Mouse (Mus musculus) forebrain, embryonic 16.5 days (tissue): ENCODE measurements around the gene Mitf. TPM values are rescaled to one million over a fixed set of nuclear protein-coding genes. Genes with fewer than 3 reads are reported as not detected.

Experiments used
- ATAC-seq: fragments of 200-750 bp; cut with Nextera tagmentation; 2 replicates; pipeline ENCODE4 v1.8.0; 2017; ENCODE audit warnings: mild to moderate bottlenecking, moderate library complexity
- H3K27ac ChIP-seq: fragments of 300-500 bp; sonication (generic); 2 replicates; pipeline ENCODE4 v1.5.1; 2014; ENCODE audit warnings: low read length, control low read depth
- H3K27me3 ChIP-seq: fragments of 300-500 bp; sonication (generic); replicated peaks from 2 replicates; pipeline ENCODE4 v1.6.1; 2014; ENCODE audit warnings: low read length; ENCODE audit not compliant: control insufficient read depth, insufficient read depth
- H3K36me3 ChIP-seq: fragments of 300-500 bp; sonication (generic); 2 replicates; pipeline ENCODE4 v1.6.1; 2014; ENCODE audit not compliant: control insufficient read depth, insufficient read depth
- H3K4me1 ChIP-seq: fragments of 300-500 bp; sonication (generic); replicated peaks from 2 replicates; pipeline ENCODE4 v1.6.1; 2014; ENCODE audit warnings: low read length; ENCODE audit not compliant: control insufficient read depth, insufficient read depth
- H3K4me2 ChIP-seq: fragments of 300-500 bp; sonication (generic); 2 replicates; pipeline ENCODE4 v1.6.1; 2014; ENCODE audit warnings: mild to moderate bottlenecking, low read length, control low read depth
- H3K4me3 ChIP-seq: fragments of 300-500 bp; sonication (generic); replicated peaks from 2 replicates; pipeline ENCODE4 v1.5.1; 2014; ENCODE audit warnings: mild to moderate bottlenecking, low read length, control low read depth
- H3K9ac ChIP-seq: fragments of 300-500 bp; sonication (generic); replicated peaks from 2 replicates; pipeline ENCODE4 v1.6.1; 2014; ENCODE audit warnings: low read depth, low read length, control low read depth
- H3K9me3 ChIP-seq: fragments of 300-500 bp; sonication (generic); 2 replicates; pipeline ENCODE4 v1.6.1; 2016; ENCODE audit warnings: low read length; ENCODE audit not compliant: control insufficient read depth
- WGBS: fragments of 180-500 bp; shearing (Covaris S2); extraction: QIAGEN DNeasy Blood & Tissue Kit; methylation state at CpG from one replicate; pipeline ENCODE4 v1.1.7; 2014; 5-methylcytosine and 5-hydroxymethylcytosine counted together
- polyA plus RNA-seq: library from polyadenylated mRNA; unstranded; fragments of >200 nt; fragmentation: Nextera tagmentation; extraction: Ambion mirVana; gene quantifications from 2 replicates; pipeline ENCODE4 v1.2.1, GENCODE M21; 2015

The Mitf gene
- polyA plus RNA-seq, 1 experiment from 2014 or later: 0.84 TPM

- Histone ChIP-seq H3K4me3 (no peak overlapping the region), H3K27ac (no peak overlapping the region), H3K9me3 (no peaks in the 10 kb centered on the region), H3K4me2 (no peak overlapping the region), H3K9ac (no peak overlapping the region), H3K4me1 (peaks cover 3% of the 10 kb centered on the region; the same call in 1 of the 2 replicates), H3K36me3 (no peaks in the 10 kb centered on the region), H3K27me3 (no peaks in the 10 kb centered on the region)
- 13% methylated on average over 3 of the region's 3 CpGs for WGBS
- ATAC-seq: peak; percentile 52; the same call in 1 of the 2 replicates
Observed at GRCm38 (mm10) chr6:98003114-98003513, 196.3 kb downstream of the Mitf start.

- Histone ChIP-seq H3K4me1 (peaks cover 3% of the 10 kb centered on the region; the same call in 1 of the 2 replicates), H3K9ac (no peak overlapping the region), H3K27me3 (no peaks in the 10 kb centered on the region), H3K4me3 (no peak overlapping the region), H3K27ac (no peak overlapping the region), H3K9me3 (no peaks in the 10 kb centered on the region), H3K4me2 (no peak overlapping the region), H3K36me3 (no peaks in the 10 kb centered on the region)
- WGBS: 85% methylated on average over 1 of the region's 1 CpGs
- ATAC-seq: no peak
Observed at GRCm38 (mm10) chr6:98005566-98005965, 198.7 kb downstream of the Mitf start.

GRCm38 (mm10) chr6:98015066-98015465 lies 208.2 kb downstream of the Mitf start:
- 0 out of 2 replicates have a peak, but pooled peaks have one; percentile 28 for ATAC-seq
- Histone ChIP-seq H3K27ac (no peak overlapping the region), H3K4me2 (no peak overlapping the region), H3K36me3 (no peaks in the 10 kb centered on the region), H3K27me3 (no peaks in the 10 kb centered on the region), H3K4me1 (no peaks in the 10 kb centered on the region), H3K9me3 (no peaks in the 10 kb centered on the region), H3K4me3 (no peak overlapping the region), H3K9ac (no peak overlapping the region)
- 67% methylated on average over 5 of the region's 5 CpGs for WGBS

GRCm38 (mm10) chr6:98015819-98016218 lies 209.0 kb downstream of the Mitf start:
- Histone ChIP-seq H3K27ac (no peak overlapping the region), H3K9ac (no peak overlapping the region), H3K9me3 (no peaks in the 10 kb centered on the region), H3K4me1 (no peaks in the 10 kb centered on the region), H3K4me3 (no peak overlapping the region), H3K4me2 (no peak overlapping the region), H3K27me3 (no peaks in the 10 kb centered on the region), H3K36me3 (no peaks in the 10 kb centered on the region)
- 89% methylated on average over 5 of the region's 5 CpGs for WGBS
- no peak for ATAC-seq

GRCm38 (mm10) chr6:98023876-98024275 lies 217.0 kb downstream of the Mitf start:
- H3K27ac ChIP-seq: no peak overlapping the region
- no peak for ATAC-seq

GRCm38 (mm10) chr6:98038513-98038912 lies 231.7 kb downstream of the Mitf start:
- Histone ChIP-seq H3K9ac (no peak overlapping the region), H3K27me3 (no peaks in the 10 kb centered on the region), H3K4me2 (no peak overlapping the region), H3K9me3 (no peaks in the 10 kb centered on the region), H3K36me3 (no peaks in the 10 kb centered on the region), H3K27ac (no peak overlapping the region), H3K4me3 (no peak overlapping the region), H3K4me1 (0 out of 2 replicates have a peak, but pooled peaks cover 2% of the 10 kb centered on the region)
- WGBS: 26% methylated on average over 3 of the region's 3 CpGs
- peak; percentile 45; the same call in 1 of the 2 replicates for ATAC-seq

More at GRCm38 (mm10) chr6:98023876-98024275, 217.0 kb downstream of the Mitf start:
- Histone ChIP-seq H3K9ac (no peak overlapping the region), H3K4me2 (no peak overlapping the region), H3K36me3 (no peaks in the 10 kb centered on the region), H3K4me3 (no peak overlapping the region), H3K9me3 (no peaks in the 10 kb centered on the region), H3K4me1 (no peaks in the 10 kb centered on the region), H3K27me3 (no peaks in the 10 kb centered on the region)
- WGBS: 73% methylated on average over 1 of the region's 1 CpGs

- Histone ChIP-seq H3K9me3 (no peaks in the 10 kb centered on the region), H3K4me1 (peaks cover 6% of the 10 kb centered on the region), H3K27ac (no peak overlapping the region), H3K9ac (no peak overlapping the region), H3K27me3 (no peaks in the 10 kb centered on the region), H3K4me3 (no peak overlapping the region), H3K36me3 (no peaks in the 10 kb centered on the region), H3K4me2 (no peak overlapping the region)
- 55% methylated on average over 7 of the region's 7 CpGs for WGBS
- peak; percentile 52; the same call in 1 of the 2 replicates for ATAC-seq
Observed at GRCm38 (mm10) chr6:98041795-98042194, 234.9 kb downstream of the Mitf start.

GRCm38 (mm10) chr6:98046295-98047108 lies 239.7 kb downstream of the Mitf start:
- Histone ChIP-seq H3K4me1 (peaks cover 15% of the 10 kb centered on the region), H3K36me3 (no peaks in the 10 kb centered on the region), H3K9ac (no peak overlapping the region), H3K27me3 (no peaks in the 10 kb centered on the region), H3K9me3 (no peaks in the 10 kb centered on the region), H3K27ac (no peak overlapping the region), H3K4me2 (no peak overlapping the region), H3K4me3 (no peak overlapping the region)
- ATAC-seq: peak; percentile 77
- 14% methylated on average over 11 of the region's 11 CpGs for WGBS

GRCm38 (mm10) chr6:98047741-98048140 lies 240.9 kb downstream of the Mitf start:
- WGBS: 49% methylated on average over 6 of the region's 6 CpGs
- Histone ChIP-seq H3K4me2 (no peak overlapping the region), H3K4me1 (peaks cover 15% of the 10 kb centered on the region), H3K4me3 (no peak overlapping the region), H3K36me3 (no peaks in the 10 kb centered on the region), H3K27me3 (no peaks in the 10 kb centered on the region), H3K27ac (no peak overlapping the region), H3K9me3 (no peaks in the 10 kb centered on the region), H3K9ac (no peak overlapping the region)
- ATAC-seq: no peak
